Mouse (Mus musculus) heart, postnatal 25 days (tissue): Measurements from ENCODE around the gene Pcyt1a. TPM values are rescaled to one million over a fixed set of nuclear protein-coding genes. Genes with fewer than 3 reads are reported as not detected.
A peak's percentile ranks its signal among the peaks of the same experiment; 100 is the strongest.
"Not testable (repeated sequence)": the region's sequence is repeated elsewhere in the genome, so short reads cannot be mapped to it uniquely, and the experiment has no call there.

Source experiments
- DNase-seq: peaks from one replicate; pipeline ENCODE4 v3.0.0; 2022; ENCODE audit warnings: low spot score
- intact Hi-C: fragments of 180-260 bp; cut with DNase I; formaldehyde crosslinking; loops from one replicate; pipeline ENCODE4 v1.15.1; 2025
- total RNA-seq, 2 experiments: library from RNA; stranded (reverse); gene quantifications; 2 replicates each; pipeline ENCODE4 v1.2.3; 2021

The Pcyt1a gene
- total RNA-seq, 2 experiments from 2014 or later = 122 to 126 TPM

- no peak for DNase-seq
- intact Hi-C loops = loop anchor here (2.0 to 5.0 kb wide), 2 partner anchors 99 to 154 kb away; partner anchors contain the start of genes Rnf168 and Ubxn7
These were observed 398 bp downstream of the Pcyt1a start for GRCm38 (mm10) chr16:32431047-32431591.

GRCm38 (mm10) chr16:32431926-32432325 lies 1.2 kb downstream of the Pcyt1a start:
- intact Hi-C loops = loop anchor here (2.0 to 5.0 kb wide), 2 partner anchors 100 to 155 kb away; partner anchors contain the start of genes Rnf168 and Ubxn7
- no peak for DNase-seq

GRCm38 (mm10) chr16:32433138-32433537 lies 2.4 kb downstream of the Pcyt1a start:
- DNase-seq = no peak
- intact Hi-C loops = loop anchor here (5.0 kb wide), 1 partner anchor 101 kb away; the partner anchor contains the start of gene Ubxn7

GRCm38 (mm10) chr16:32434066-32434465 lies 3.3 kb downstream of the Pcyt1a start:
- DNase-seq = no peak
- intact Hi-C loops = loop anchor here (5.0 kb wide), 1 partner anchor 102 kb away; the partner anchor contains the start of gene Ubxn7

- no peak for DNase-seq
- intact Hi-C loops = loop anchor here (5.0 kb wide), 1 partner anchor 102 kb away; the partner anchor contains the start of gene Ubxn7
These were observed 4.0 kb downstream of the Pcyt1a start for GRCm38 (mm10) chr16:32434691-32435090.

GRCm38 (mm10) chr16:32436657-32437056 lies 5.9 kb downstream of the Pcyt1a start:
- no peak for DNase-seq
- intact Hi-C loops = no loop called here

GRCm38 (mm10) chr16:32437266-32437665 lies 6.5 kb downstream of the Pcyt1a start:
- intact Hi-C loops = no loop called here
- no peak for DNase-seq

GRCm38 (mm10) chr16:32441432-32441831 lies 10.7 kb downstream of the Pcyt1a start:
- intact Hi-C loops = no loop called here

GRCm38 (mm10) chr16:32444615-32445014 lies 13.9 kb downstream of the Pcyt1a start:
- DNase-seq, intact Hi-C loops: not testable (repeated sequence)

More at GRCm38 (mm10) chr16:32441432-32441831, 10.7 kb downstream of the Pcyt1a start:
- DNase-seq = no peak

GRCm38 (mm10) chr16:32445558-32445957 lies 14.8 kb downstream of the Pcyt1a start:
- no peak for DNase-seq
- intact Hi-C loops = no loop called here

- no peak for DNase-seq
- intact Hi-C loops = no loop called here
These were observed 15.9 kb downstream of the Pcyt1a start for GRCm38 (mm10) chr16:32446563-32447138.

- intact Hi-C loops = no loop called here
- DNase-seq = no peak
These were observed 18.9 kb downstream of the Pcyt1a start for GRCm38 (mm10) chr16:32449665-32450064.

- DNase-seq = no peak
- intact Hi-C loops = no loop called here
These were observed 19.4 kb downstream of the Pcyt1a start for GRCm38 (mm10) chr16:32450133-32450532.

- intact Hi-C loops = no loop called here
- no peak for DNase-seq
These were observed 22.4 kb downstream of the Pcyt1a start for GRCm38 (mm10) chr16:32453102-32453501.

- intact Hi-C loops = loop anchor here (5.0 kb wide), 2 partner anchors 82 to 187 kb away; no protein-coding TSS in a partner anchor
- no peak for DNase-seq
These were observed 23.9 kb downstream of the Pcyt1a start for GRCm38 (mm10) chr16:32454646-32455045.

GRCm38 (mm10) chr16:32456086-32456485 lies 25.4 kb downstream of the Pcyt1a start:
- intact Hi-C loops = loop anchor here (5.0 kb wide), 2 partner anchors 84 to 189 kb away; no protein-coding TSS in a partner anchor
- no peak for DNase-seq

- intact Hi-C loops = loop anchor here (5.0 kb wide), 2 partner anchors 84 to 189 kb away; no protein-coding TSS in a partner anchor
- DNase-seq = no peak
These were observed 26.0 kb downstream of the Pcyt1a start for GRCm38 (mm10) chr16:32456761-32457160.

GRCm38 (mm10) chr16:32457589-32458386 lies 27.1 kb downstream of the Pcyt1a start:
- intact Hi-C loops = loop anchor here (5.0 kb wide), 2 partner anchors 85 to 190 kb away; no protein-coding TSS in a partner anchor
- peak; percentile 17 for DNase-seq

- no peak for DNase-seq
- intact Hi-C loops = no loop called here
These were observed 29.8 kb downstream of the Pcyt1a start for GRCm38 (mm10) chr16:32460518-32460917.

- no peak for DNase-seq
- intact Hi-C loops = no loop called here
These were observed 31.0 kb downstream of the Pcyt1a start for GRCm38 (mm10) chr16:32461713-32462112.
